Mouse (Mus musculus) E14TG2a.4 (cell line): ENCODE data around the gene Sp6.

Source experiments
- H3K27me3 ChIP-seq: 2 replicates; pipeline ENCODE4 v1.6.1; 2014; ENCODE audit warnings: low read length, control low read depth; ENCODE audit not compliant: insufficient read depth
- H3K36me3 ChIP-seq: 2 replicates; pipeline ENCODE4 v1.6.1; 2014; ENCODE audit warnings: low read length, control low read depth; ENCODE audit not compliant: insufficient read depth
- H3K4me1 ChIP-seq: replicated peaks from 2 replicates; pipeline ENCODE4 v1.6.1; 2014; ENCODE audit warnings: low read depth, low read length, control low read depth
- H3K4me3 ChIP-seq: replicated peaks from 2 replicates; pipeline ENCODE4 v1.5.1; 2014; ENCODE audit warnings: mild to moderate bottlenecking, low read length
- H3K9me3 ChIP-seq: 2 replicates; pipeline ENCODE4 v1.6.1; 2014; ENCODE audit warnings: low read length, control low read depth
- CTCF ChIP-seq: conservative IDR thresholded peaks from 2 replicates; pipeline ENCODE4 v1.5.1; 2014; ENCODE audit warnings: low read length
- NANOG ChIP-seq: IDR thresholded peaks from 2 replicates; pipeline ENCODE4 v1.6.1; 2014; ENCODE audit warnings: borderline replicate concordance, low read length, mixed read lengths
- POU5F1 ChIP-seq: IDR thresholded peaks from 2 replicates; pipeline ENCODE4 v1.6.1; 2014; ENCODE audit warnings: low read length, borderline replicate concordance

The Sp6 gene

GRCm38 (mm10) chr11:97024977-97025376 lies 11.8 kb downstream of the Sp6 start:
- TF ChIP-seq NANOG: no peak
- no peak for TF ChIP-seq POU5F1
- no peak for TF ChIP-seq CTCF
- Histone ChIP-seq H3K36me3 (peaks cover 17% of the 10 kb centered on the region), H3K9me3 (no peaks in the 10 kb centered on the region)

DNA sequence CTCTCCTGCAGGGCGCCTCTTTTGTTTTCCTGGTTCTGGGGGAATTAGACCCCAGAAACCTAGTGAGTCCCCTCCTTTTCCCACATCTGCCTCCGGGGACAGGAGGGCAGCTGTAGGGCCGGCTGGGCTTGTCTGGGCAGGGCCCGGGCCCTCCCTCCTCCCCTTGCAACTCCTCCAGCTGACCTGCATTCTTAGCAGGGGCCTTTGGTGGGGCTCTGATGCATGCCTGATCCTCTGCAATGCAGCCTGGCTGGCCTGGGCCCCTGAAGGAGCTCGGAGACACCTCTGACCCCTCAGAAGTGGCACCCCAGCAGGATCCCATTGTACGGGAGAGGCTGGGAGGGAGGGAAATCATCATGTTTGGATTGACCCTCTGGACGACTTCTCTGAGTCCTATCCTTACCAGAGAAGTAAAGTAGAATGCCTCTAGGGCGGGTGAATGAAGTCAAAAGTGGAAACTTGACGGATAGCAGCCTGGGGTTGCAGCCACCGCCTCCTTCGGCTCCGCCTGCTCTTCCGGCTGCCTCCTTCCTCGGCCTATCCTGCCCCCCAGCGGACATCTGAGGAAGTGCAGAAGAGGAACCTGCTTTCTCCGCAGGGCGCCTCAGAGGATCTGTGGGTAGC lies 12.6 kb downstream of the Sp6 start:
- Histone ChIP-seq H3K4me1 (peaks cover 70% of the 10 kb centered on the region), H3K4me3 (peak overlapping the region; percentile 75), H3K27me3 (peaks cover 31% of the 10 kb centered on the region), H3K9me3 (no peaks in the 10 kb centered on the region), H3K36me3 (peaks cover 17% of the 10 kb centered on the region)
- TF ChIP-seq NANOG (no peak), CTCF (peak; percentile 86)

More at GRCm38 (mm10) chr11:97024977-97025376, 11.8 kb downstream of the Sp6 start:
- H3K4me3 ChIP-seq: peak overlapping the region; percentile 75
- H3K4me1 ChIP-seq: peaks cover 67% of the 10 kb centered on the region
- peaks cover 39% of the 10 kb centered on the region for H3K27me3 ChIP-seq

DNA sequence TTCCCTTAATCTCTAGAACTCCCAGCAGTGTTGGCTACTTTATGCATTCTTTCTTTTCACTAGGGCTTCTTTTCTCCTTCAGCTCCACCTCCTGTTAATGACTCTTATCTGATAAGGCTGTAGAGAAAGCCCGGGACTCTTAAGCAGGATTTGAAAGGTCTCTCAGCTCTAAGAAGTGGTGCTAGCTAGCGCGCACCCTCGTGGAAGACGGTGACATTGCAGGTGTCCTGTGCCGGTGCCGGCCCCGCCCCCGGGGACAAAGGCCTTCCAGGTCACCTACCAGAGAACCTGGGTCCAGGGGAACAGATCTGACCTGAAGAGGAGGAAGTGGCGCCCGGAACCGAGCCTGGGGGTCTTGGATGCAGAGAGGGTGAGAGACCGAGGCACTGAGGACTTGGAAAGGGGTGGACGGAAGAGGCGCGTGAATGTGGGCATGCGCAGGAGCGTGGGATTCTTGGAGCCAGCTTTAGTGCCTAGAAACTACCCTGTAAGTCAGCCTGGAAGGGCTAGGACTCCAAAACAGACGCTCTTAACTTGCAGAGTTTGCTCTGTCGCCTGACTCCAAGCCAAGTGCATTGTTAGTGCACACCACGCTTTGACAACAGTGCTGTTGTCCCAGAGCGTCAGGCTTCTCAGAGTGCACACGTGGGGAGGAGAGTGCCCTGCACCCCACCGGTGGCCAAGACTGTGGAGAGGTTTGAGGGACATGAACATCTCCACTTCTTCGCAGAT lies 16.7 kb downstream of the Sp6 start, which contains the start of gene Scrn2:
Scrn2 (plus strand) TSS at position 253 of the 732 bp plus-strand sequence.
- TF ChIP-seq NANOG (no peak), POU5F1 (no peak), CTCF (peak; percentile 86)
- H3K36me3 ChIP-seq: peaks cover 26% of the 10 kb centered on the region
- H3K4me3 ChIP-seq: peak within 1 kb of the TSS; percentile 83
- H3K4me1 ChIP-seq: peaks cover 44% of the 10 kb centered on the region
- no peaks in the 10 kb centered on the region for H3K27me3 ChIP-seq
- no peaks in the 10 kb centered on the region for H3K9me3 ChIP-seq

DNA sequence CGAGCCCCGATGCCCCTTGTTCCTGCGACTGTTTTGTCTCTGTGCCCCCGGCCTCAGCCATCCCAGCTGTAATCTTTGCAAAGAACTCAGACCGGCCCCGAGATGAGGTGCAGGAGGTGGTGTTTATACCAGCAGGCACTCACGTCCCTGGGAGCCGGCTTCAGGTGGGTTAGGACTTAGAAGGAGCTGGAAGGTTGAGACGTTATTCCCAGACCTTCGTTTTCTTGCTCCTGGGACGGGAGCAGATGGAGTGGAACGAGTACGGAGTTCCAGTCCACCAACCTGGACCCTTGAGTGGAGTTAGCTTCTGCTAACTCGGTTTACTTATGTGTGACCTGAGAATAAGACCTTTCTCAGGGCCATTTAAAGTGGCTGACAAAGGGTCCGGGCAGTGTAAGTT lies 17.2 kb downstream of the Sp6 start:
- Histone ChIP-seq H3K27me3 (peaks cover 1% of the 10 kb centered on the region; the same call in 1 of the 2 replicates), H3K4me3 (peak overlapping the region; percentile 83), H3K4me1 (peaks cover 38% of the 10 kb centered on the region), H3K9me3 (no peaks in the 10 kb centered on the region), H3K36me3 (peaks cover 23% of the 10 kb centered on the region)
- TF ChIP-seq POU5F1: no peak
- TF ChIP-seq CTCF: no peak
- TF ChIP-seq NANOG: no peak

GRCm38 (mm10) chr11:97031977-97032376 lies 18.8 kb downstream of the Sp6 start:
- H3K27me3 ChIP-seq: peaks cover 12% of the 10 kb centered on the region
- peaks cover 23% of the 10 kb centered on the region for H3K36me3 ChIP-seq
- TF ChIP-seq CTCF: no peak
- no peak for TF ChIP-seq NANOG
- H3K4me3 ChIP-seq: no peak overlapping the region
- no peaks in the 10 kb centered on the region for H3K9me3 ChIP-seq
- H3K4me1 ChIP-seq: peaks cover 34% of the 10 kb centered on the region

DNA sequence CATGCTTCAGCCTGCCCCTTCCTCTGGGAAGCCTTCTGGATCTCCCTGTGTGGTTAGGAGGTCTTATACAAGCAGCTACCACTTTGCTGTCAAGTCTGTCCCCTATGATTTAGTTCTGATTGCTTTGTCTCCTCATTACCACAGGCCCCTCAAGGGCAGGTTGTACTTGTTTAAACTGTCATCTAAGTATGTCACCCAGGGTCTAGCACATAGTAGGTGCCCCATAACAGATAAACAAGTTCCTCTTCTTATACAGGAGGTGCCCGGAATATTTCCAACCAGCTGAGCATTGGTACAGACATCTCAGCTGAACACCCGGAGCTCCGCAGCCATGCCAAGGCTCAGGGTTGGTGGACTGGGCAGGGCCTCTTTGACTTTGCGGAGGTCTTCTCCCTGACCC lies 19.3 kb downstream of the Sp6 start:
- Histone ChIP-seq H3K4me1 (peaks cover 34% of the 10 kb centered on the region), H3K36me3 (peaks cover 23% of the 10 kb centered on the region), H3K4me3 (no peak overlapping the region), H3K27me3 (peaks cover 12% of the 10 kb centered on the region), H3K9me3 (no peaks in the 10 kb centered on the region)
- TF ChIP-seq CTCF (no peak), POU5F1 (no peak), NANOG (no peak)

GRCm38 (mm10) chr11:97033781-97034180 lies 20.6 kb downstream of the Sp6 start:
- Histone ChIP-seq H3K27me3 (peaks cover 12% of the 10 kb centered on the region), H3K9me3 (no peaks in the 10 kb centered on the region), H3K4me3 (no peak overlapping the region), H3K4me1 (peaks cover 30% of the 10 kb centered on the region), H3K36me3 (peaks cover 23% of the 10 kb centered on the region)
- TF ChIP-seq POU5F1: no peak
- TF ChIP-seq CTCF: no peak
- TF ChIP-seq NANOG: no peak

DNA sequence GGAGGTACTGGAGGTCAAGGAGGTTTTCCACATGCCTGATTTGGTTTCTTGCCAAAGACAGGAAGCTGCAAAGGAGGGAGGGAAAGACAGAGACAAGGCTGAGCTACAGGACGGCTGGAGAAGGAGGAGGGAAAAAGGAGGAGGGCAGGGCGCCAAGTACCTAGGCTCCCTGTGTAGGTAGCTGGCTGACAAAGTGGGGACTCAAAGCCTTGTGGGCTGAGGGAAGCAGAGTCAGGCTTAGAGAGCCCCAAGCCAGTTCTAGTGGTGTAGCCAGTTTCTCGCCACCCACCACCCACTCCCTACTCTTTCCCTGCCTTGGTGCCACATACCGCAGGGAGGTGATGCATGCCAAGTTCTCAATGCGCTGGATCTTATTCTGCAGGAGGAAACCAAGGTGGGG lies 22.9 kb downstream of the Sp6 start:
- no peak overlapping the region for H3K4me3 ChIP-seq
- H3K36me3 ChIP-seq: peaks cover 23% of the 10 kb centered on the region
- peaks cover 25% of the 10 kb centered on the region for H3K4me1 ChIP-seq
- peaks cover 12% of the 10 kb centered on the region for H3K27me3 ChIP-seq
- TF ChIP-seq CTCF (no peak), NANOG (no peak), POU5F1 (no peak)
- no peaks in the 10 kb centered on the region for H3K9me3 ChIP-seq

DNA sequence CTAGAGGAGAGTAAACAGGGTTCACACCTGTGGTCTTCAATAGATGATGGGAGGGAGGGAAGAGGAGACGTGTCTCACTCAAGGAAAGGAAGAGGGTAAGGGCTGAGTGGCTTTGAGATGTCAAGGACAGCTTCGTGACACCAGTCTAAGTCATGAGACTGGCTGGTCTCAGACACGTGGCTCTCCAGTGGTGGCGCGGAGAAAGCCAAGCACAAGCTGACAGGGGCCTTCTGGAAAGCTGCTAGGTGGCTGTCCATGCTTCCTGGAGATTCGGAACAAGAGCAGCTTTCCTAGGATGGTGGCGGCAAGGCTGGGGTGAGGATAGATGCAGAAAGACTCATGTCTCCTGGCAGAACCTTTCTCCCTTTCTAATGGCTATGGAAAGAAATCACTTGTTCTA lies 25.7 kb downstream of the Sp6 start:
- H3K9me3 ChIP-seq: no peaks in the 10 kb centered on the region
- H3K27me3 ChIP-seq: peaks cover 12% of the 10 kb centered on the region
- no peak for TF ChIP-seq CTCF
- no peak for TF ChIP-seq POU5F1
- no peak for TF ChIP-seq NANOG
- H3K36me3 ChIP-seq: peaks cover 16% of the 10 kb centered on the region
- H3K4me3 ChIP-seq: no peak overlapping the region
- peaks cover 41% of the 10 kb centered on the region for H3K4me1 ChIP-seq
